In the genomic region with DNA sequence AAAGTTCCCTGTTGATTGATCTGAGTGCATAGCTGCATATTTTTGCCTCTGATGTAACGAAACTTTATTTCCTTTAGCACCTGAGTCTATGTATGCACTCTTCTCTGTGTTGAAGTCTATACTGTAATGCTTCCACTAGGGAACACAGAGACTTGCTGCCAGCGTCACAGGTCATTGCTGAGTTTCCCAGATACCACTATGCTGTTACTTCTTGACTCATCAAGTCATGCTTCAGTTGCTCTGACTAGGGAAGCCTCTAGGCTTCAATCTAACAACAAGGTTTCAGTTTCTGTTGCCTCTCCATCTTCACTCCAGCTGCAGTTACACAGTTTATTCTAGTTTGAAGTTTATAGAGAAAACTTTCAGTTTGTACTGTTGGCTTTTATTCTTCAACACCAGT, we compare ENCODE assay signal across 19 mouse cellular contexts. TPM values are rescaled to one million over a fixed set of nuclear protein-coding genes. Genes with fewer than 3 reads are reported as not detected.
A peak's percentile ranks its signal among the peaks of the same experiment; 100 is the strongest.
DNase-seq lines count a peak whose midpoint lies in the region; ATAC-seq and TF ChIP-seq lines count a peak whose summit lies in the region.
"Had no signal": no experiment of that assay in that cellular context is flagged by ENCODE, and none has a peak within 500 bp of the region (broad histone marks: within the 10 kb centered on the region; RNA-seq: fewer than 3 reads in every experiment).

No protein-coding gene starts in this region.

- H3K4me3 ChIP-seq in lung, adult 2 months (replicated peaks; ENCODE audit: extremely low read depth, low read depth, low read length) = no peak overlapping the region
- H3K4me3 ChIP-seq in CH12.LX (replicated peaks in 1 of 3; ENCODE audit: low read depth in 2 of 3, low read length in 2 of 3, poor library complexity in 1 of 3) = peak overlapping the region in 1 of 3 experiments; percentile 4
- H3K4me3 ChIP-seq in hindbrain, postnatal 0 days (ENCODE audit: low read length) = no peak overlapping the region
- H3K4me3 ChIP-seq: embryonic facial prominence, embryonic 15.5 days; forebrain, embryonic 12.5 days; limb, embryonic 15.5 days had no signal

- H3K36me3 ChIP-seq in CH12.LX (replicated peaks in 1 of 2; ENCODE audit: control insufficient read depth in 1 of 2, insufficient read depth in 1 of 2, low read length in 1 of 2) = peaks cover 19 to 33% of the 10 kb centered on the region in 2 experiments
- peaks cover 9% of the 10 kb centered on the region for H3K36me3 ChIP-seq in splenic B cell, adult 2 months (ENCODE audit: control insufficient read depth, insufficient read depth, low read length, poor library complexity, severe bottlenecking)
- H3K36me3 ChIP-seq in hindbrain, postnatal 0 days (ENCODE audit: insufficient read depth, low read length) = no peaks in the 10 kb centered on the region; the same call in 1 of the 2 replicates
- H3K36me3 ChIP-seq: limb, embryonic 15.5 days had no signal

- peaks cover 84% of the 10 kb centered on the region for H3K79me2 ChIP-seq in CH12.LX (replicated peaks; ENCODE audit: control insufficient read depth, extremely low read depth, insufficient read depth, poor library complexity, severe bottlenecking)

- DNase-seq in lung, postnatal 36 days = peak; percentile 5
- no peak for DNase-seq in lung, adult 2 months
- peak; percentile 93 for DNase-seq in CH12.LX (ENCODE audit: extremely low read depth)
- DNase-seq in splenic B cell, adult 2 months (ENCODE audit: low read depth, low spot score) = peak; percentile 83
- no peak for DNase-seq in heart, postnatal 4 days
- no peak for DNase-seq in hindbrain, postnatal 0 days (ENCODE audit: low spot score)
- DNase-seq: adrenal gland, postnatal 14 days; cerebellum, adult 9-10 months; heart, adult 18-20 months; liver, postnatal 0 days; lung, postnatal 4 days; midbrain, embryonic 14.5 days; right cerebral cortex, postnatal 25 days; thymus, adult 18-20 months had no signal

- dilution Hi-C loops in CH12.LX (cut with MboI; ENCODE audit: extremely low pct_ligation_motif_present, extremely low pct_unique_long_range_greater_than_20kb, low sequenced_read_pairs) = no loop called here

- no peak for TF ChIP-seq POLR2A in lung, adult 2 months (IDR thresholded peaks at IDR 0.05; ENCODE audit: borderline replicate concordance, extremely low read depth, low read depth, low read length)
- TF ChIP-seq POLR2A in CH12.LX (IDR thresholded peaks at IDR 0.05; ENCODE audit: low read depth, low read length) = no peak

- peak; percentile 34 for TF ChIP-seq RAD21 in CH12.LX (IDR thresholded peaks at IDR 0.05; ENCODE audit: low read depth, low read length)

- TF ChIP-seq EP300 in CH12.LX (IDR thresholded peaks at IDR 0.05; ENCODE audit: low read length) = peak; percentile 98

- in situ Hi-C loops in CH12.LX (cut with MboI; ENCODE audit: low pct_ligation_motif_present, low pct_unique_long_range_greater_than_20kb, low sequenced_read_pairs) = no loop called here

- 62% methylated on average over 2 of the region's 2 CpGs for WGBS in lung, adult 2 months
- 53% methylated on average over 2 of the region's 2 CpGs for WGBS in hindbrain, postnatal 0 days

- no peak for TF ChIP-seq CTCF in lung, adult 2 months (IDR thresholded peaks at IDR 0.05; ENCODE audit: insufficient read depth, low read length)
- peak in 1 of 2 experiments; percentile 28; a peak in 2 of 4 replicates for TF ChIP-seq CTCF in CH12.LX (conservative IDR thresholded peaks at IDR 0.05 in 1 of 2, IDR thresholded peaks at IDR 0.05 in 1 of 2; ENCODE audit: low read depth in 2 of 2, low read length in 2 of 2)
- TF ChIP-seq CTCF in hindbrain, postnatal 0 days (IDR thresholded peaks at IDR 0.05; ENCODE audit: low read depth) = no peak

- H3K9ac ChIP-seq in CH12.LX (ENCODE audit: insufficient read depth, low read depth) = no peak overlapping the region
- H3K9ac ChIP-seq in hindbrain, postnatal 0 days (replicated peaks; ENCODE audit: low read length) = no peak overlapping the region
- H3K9ac ChIP-seq: embryonic facial prominence, embryonic 15.5 days; forebrain, embryonic 12.5 days; hindbrain, embryonic 14.5 days; limb, embryonic 15.5 days; liver, postnatal 0 days had no signal

- H3K9me3 ChIP-seq in CH12.LX (replicated peaks; ENCODE audit: low read length) = no peaks in the 10 kb centered on the region
- no peaks in the 10 kb centered on the region for H3K9me3 ChIP-seq in hindbrain, postnatal 0 days (ENCODE audit: low read length)
- H3K9me3 ChIP-seq: embryonic facial prominence, embryonic 15.5 days; forebrain, embryonic 12.5 days; limb, embryonic 15.5 days had no signal

- peaks cover 3% of the 10 kb centered on the region; the same call in 1 of the 2 replicates for H3K4me1 ChIP-seq in lung, adult 2 months (ENCODE audit: control insufficient read depth, insufficient read depth, low read length)
- H3K4me1 ChIP-seq in CH12.LX (ENCODE audit: control insufficient read depth in 1 of 2, insufficient read depth in 2 of 2) = peaks cover 19 to 70% of the 10 kb centered on the region in 2 experiments
- peaks cover 2% of the 10 kb centered on the region; the same call in 1 of the 2 replicates for H3K4me1 ChIP-seq in hindbrain, postnatal 0 days (ENCODE audit: insufficient read depth, low read length)
- H3K4me1 ChIP-seq: forebrain, embryonic 12.5 days had no signal

- H3K4me2 ChIP-seq in CH12.LX (ENCODE audit: insufficient read depth, low read depth, poor library complexity, severe bottlenecking) = peak overlapping the region; percentile 61
- no peak overlapping the region for H3K4me2 ChIP-seq in hindbrain, postnatal 0 days (ENCODE audit: low read depth, low read length)
- H3K4me2 ChIP-seq: embryonic facial prominence, embryonic 15.5 days; forebrain, embryonic 12.5 days; hindbrain, embryonic 14.5 days; limb, embryonic 15.5 days had no signal

- H3K27ac ChIP-seq in CH12.LX (ENCODE audit: insufficient read depth, low read depth) = no peak overlapping the region
- no peak overlapping the region for H3K27ac ChIP-seq in hindbrain, postnatal 0 days
- H3K27ac ChIP-seq: embryonic facial prominence, embryonic 15.5 days; forebrain, embryonic 12.5 days; hindbrain, embryonic 14.5 days; limb, embryonic 15.5 days had no signal

- no peaks in the 10 kb centered on the region for H3K27me3 ChIP-seq in CH12.LX (replicated peaks)
- no peaks in the 10 kb centered on the region for H3K27me3 ChIP-seq in splenic B cell, adult 2 months (ENCODE audit: control insufficient read depth, insufficient read depth, low read length, poor library complexity, severe bottlenecking)
- H3K27me3 ChIP-seq in hindbrain, postnatal 0 days (ENCODE audit: insufficient read depth, low read length) = no peaks in the 10 kb centered on the region
- H3K27me3 ChIP-seq: embryonic facial prominence, embryonic 15.5 days; forebrain, embryonic 12.5 days; limb, embryonic 15.5 days had no signal

- ATAC-seq in inflammation-experienced regulatory T-cells, adult 6 months = peak; percentile 78
- no peak for ATAC-seq in hindbrain, postnatal 0 days
- ATAC-seq: liver, postnatal 0 days had no signal

TF ChIP-seq in CH12.LX, 34 proteins besides CTCF, POLR2A, EP300 and RAD21:
- peak; percentile 76 for TF ChIP-seq JUN (IDR thresholded peaks at IDR 0.05; ENCODE audit: insufficient read depth, low read depth, low read length)
- no peak; the same call in 1 of the 2 replicates for TF ChIP-seq ELF1 (IDR thresholded peaks at IDR 0.05; ENCODE audit: low read depth, low read length)
- peak; percentile 99 for TF ChIP-seq ETS1 (conservative IDR thresholded peaks at IDR 0.05; ENCODE audit: low read depth, low read length)
- TF ChIP-seq MEF2A (IDR thresholded peaks at IDR 0.05; ENCODE audit: borderline replicate concordance, low read depth, low read length) = peak; percentile 90
- peak; percentile 91 for TF ChIP-seq JUND (conservative IDR thresholded peaks at IDR 0.05; ENCODE audit: low read depth, low read length)
- TF ChIP-seq IRF4 (IDR thresholded peaks at IDR 0.05; ENCODE audit: low read depth, low read length) = peak; percentile 98
- peak; percentile 80; the same call in 1 of the 2 replicates for TF ChIP-seq MYC (IDR thresholded peaks at IDR 0.05; ENCODE audit: low read depth, low read length)
- TF ChIP-seq MAZ (IDR thresholded peaks at IDR 0.05; ENCODE audit: low read depth, low read length) = peak; percentile 38; the same call in 1 of the 2 replicates
- TF ChIP-seq CHD1 (IDR thresholded peaks at IDR 0.05; ENCODE audit: low read depth, low read length) = no peak; the same call in 1 of the 2 replicates
- TF ChIP-seq MAX (IDR thresholded peaks at IDR 0.05; ENCODE audit: low read length) = peak; percentile 74
- TF ChIP-seq BHLHE40 (IDR thresholded peaks at IDR 0.05; ENCODE audit: low read depth, low read length) = peak; percentile 82
- no peak for TF ChIP-seq NELFE (IDR thresholded peaks at IDR 0.05; ENCODE audit: low read depth, low read length)
- peak; percentile 97 for TF ChIP-seq TCF12 (IDR thresholded peaks at IDR 0.05; ENCODE audit: low read depth, low read length)
- TF ChIP-seq SIN3A (IDR thresholded peaks at IDR 0.05; ENCODE audit: low read length) = peak; percentile 92
- peak; percentile 30 for TF ChIP-seq SMC3 (IDR thresholded peaks at IDR 0.05; ENCODE audit: low read depth, low read length)
- TF ChIP-seq E2F4 (IDR thresholded peaks at IDR 0.05; ENCODE audit: insufficient replicate concordance, low read depth, low read length) = peak; percentile 69; the same call in 1 of the 2 replicates
- peak; percentile 74 for TF ChIP-seq MAFK (IDR thresholded peaks at IDR 0.05; ENCODE audit: insufficient replicate concordance, low read length)
- peak; percentile 38 for TF ChIP-seq HCFC1 (IDR thresholded peaks at IDR 0.05; ENCODE audit: low read depth, low read length)
- no peak for TF ChIP-seq MXI1 (IDR thresholded peaks at IDR 0.05; ENCODE audit: low read depth, low read length)
- TF ChIP-seq RCOR1 (conservative IDR thresholded peaks at IDR 0.05; ENCODE audit: low read depth, low read length) = peak; percentile 93
- peak; percentile 57; the same call in 1 of the 2 replicates for TF ChIP-seq TBP (conservative IDR thresholded peaks at IDR 0.05; ENCODE audit: low read depth, low read length)
- no peak for TF ChIP-seq NRF1 (IDR thresholded peaks at IDR 0.05; ENCODE audit: low read depth, low read length)
- peak; percentile 63 for TF ChIP-seq CHD2 (IDR thresholded peaks at IDR 0.05; ENCODE audit: low read length)
- TF ChIP-seq ZMIZ1 (IDR thresholded peaks at IDR 0.05; ENCODE audit: low read depth, low read length) = peak; percentile 59; the same call in 1 of the 2 replicates

RNA-seq across cellular contexts. Expression of gene Ralgps2, which starts 28.5 kb away (rescaled TPM):
- polyA plus RNA-seq in lung, adult 2 months (2012; rRNA removed) = 6.3 and 7.0 TPM in 2 replicates
- total RNA-seq in CH12.LX (2012; rRNA removed) (149 and 174 TPM in 2 replicates), CH12.LX (2014; rRNA removed) (65.1 and 71.8 TPM in 2 replicates)
- polyA plus RNA-seq in CH12.LX (2012; ENCODE audit: insufficient read length, low read depth) = 133 and 137 TPM in 2 replicates
- polyA plus RNA-seq in inflammation-experienced regulatory T-cells, adult 6 months (2017; shearing (Covaris generic)) = 10 to 100 TPM; 24.6 to 48.2 (median 34.1) TPM
- 10 to 100 TPM; 32.3 to 39.3 TPM for total RNA-seq in heart, postnatal 4 days (2021)
- total RNA-seq in hindbrain, postnatal 0 days (2014; rRNA removed) = 52.8 and 53.6 TPM in 2 replicates
- polyA plus RNA-seq in hindbrain, postnatal 0 days (2015; fragmentation: Nextera tagmentation; extraction: Ambion mirVana) = 70.1 and 75.5 TPM in 2 replicates

Comparison
In these comparisons a context has a peak if more than half of its experiments do, and no peak if none do; other contexts are left out.
1. DNase-seq: peak in lung, postnatal 36 days (single experiment), CH12.LX (single experiment) and splenic B cell, adult 2 months (single experiment); none in lung, adult 2 months (single experiment), heart, postnatal 4 days (single experiment) and hindbrain, postnatal 0 days (single experiment).